Mouse (Mus musculus): ENCODE results near the gene Atp8b2. TPM values are rescaled to one million over a fixed set of nuclear protein-coding genes. Genes with fewer than 3 reads are reported as not detected.

Gene Atp8b2
- total RNA-seq, 2 experiments from 2014 or later = 5.2 to 5.5 TPM

DNA sequence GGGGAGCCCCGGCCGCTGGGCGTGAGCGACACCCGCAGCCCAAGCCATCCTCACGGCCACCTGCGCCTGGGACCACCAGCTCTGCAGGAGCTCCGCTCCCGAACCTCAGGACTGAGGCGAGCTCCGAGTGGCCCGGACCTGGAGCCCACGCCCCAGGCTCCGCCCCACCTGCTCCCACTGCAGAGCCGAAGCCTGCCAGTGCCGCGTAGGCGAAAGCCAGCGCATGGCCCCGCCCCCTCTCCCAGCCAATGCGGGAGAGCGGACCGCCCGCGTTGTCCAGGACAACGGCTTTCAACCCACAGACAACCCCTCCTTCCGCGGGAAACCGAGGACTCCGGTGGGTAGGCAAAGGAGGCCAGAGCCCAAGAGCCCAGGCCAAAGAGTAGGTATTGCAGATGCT lies 2.8 kb downstream of the Atp8b2 start:
- DNase-seq (ENCODE audit: low spot score) = peak; percentile 87

DNA sequence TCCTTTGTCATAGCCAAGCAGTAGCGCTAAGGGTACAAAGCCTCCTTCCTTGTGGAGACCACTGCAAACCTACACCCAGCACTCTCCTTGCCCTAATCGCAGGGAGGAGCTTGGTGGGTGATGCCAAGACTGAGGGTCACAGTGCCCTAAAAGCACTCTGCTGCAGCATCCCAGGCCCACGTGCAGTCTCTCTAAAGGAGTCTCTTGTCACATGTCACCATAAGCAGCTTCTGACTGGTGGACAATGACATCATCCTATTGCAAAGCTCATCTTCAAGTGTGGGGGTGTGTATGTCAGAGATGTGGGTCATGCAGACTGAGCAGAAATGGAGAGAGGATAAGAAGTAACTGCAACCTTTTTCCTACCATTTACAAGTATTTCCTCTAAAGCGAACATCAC lies 3.9 kb downstream of the Atp8b2 start:
- no peak for DNase-seq (ENCODE audit: low spot score)

DNA sequence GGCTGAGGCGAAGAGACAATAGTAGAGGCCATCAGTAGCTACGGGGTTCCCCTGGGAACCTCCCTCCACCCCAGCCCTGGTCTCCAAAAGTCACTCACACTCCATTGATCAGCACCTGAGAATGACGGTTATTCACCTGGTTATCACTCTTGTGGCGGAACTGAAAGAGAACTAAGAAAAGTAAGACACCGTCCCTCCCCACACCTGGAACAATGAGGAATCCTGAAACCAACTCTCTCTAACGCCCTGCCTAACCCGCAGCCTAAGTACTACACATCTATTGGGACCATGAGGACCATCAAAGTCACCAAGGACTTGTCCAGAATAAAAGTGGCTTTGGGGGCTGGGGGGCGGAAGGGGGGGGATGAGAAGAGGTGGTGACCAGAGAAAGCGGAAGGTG lies 5.4 kb downstream of the Atp8b2 start:
- DNase-seq (ENCODE audit: low spot score) = no peak

DNA sequence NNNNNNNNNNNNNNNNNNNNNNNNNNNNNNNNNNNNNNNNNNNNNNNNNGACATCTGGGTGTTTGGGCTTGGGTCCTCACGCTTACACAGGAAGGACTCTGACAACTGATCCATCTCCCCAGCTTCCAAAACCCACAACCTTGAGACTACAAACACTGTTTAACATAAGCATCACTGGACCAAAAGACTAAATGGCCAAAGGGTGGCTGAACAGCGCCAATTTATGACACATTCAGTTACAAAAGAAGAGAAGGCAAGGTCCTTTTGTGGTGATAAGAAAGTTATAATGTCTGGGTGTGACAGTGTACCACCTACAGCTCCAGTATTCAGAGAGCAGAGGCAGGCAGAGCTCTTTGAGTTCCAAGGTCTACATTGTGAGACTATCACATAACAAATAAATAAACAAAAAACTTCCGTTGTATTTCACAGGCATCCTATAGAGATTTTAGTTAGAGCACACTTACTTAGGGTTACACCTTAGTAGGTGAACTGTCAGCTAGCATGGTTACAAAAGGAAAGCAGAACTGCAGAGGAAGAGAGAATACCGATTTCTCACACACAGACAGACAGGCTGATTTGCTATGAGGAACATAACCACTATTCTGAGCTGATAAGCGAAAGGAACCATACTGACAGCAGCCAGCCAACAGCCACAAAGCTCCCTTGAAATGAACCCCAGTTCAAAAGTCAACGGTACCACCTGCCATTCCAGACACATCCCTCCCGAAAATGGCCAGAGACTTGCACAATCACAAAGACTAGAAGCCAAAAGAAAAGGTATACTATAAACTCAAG lies 6.9 kb downstream of the Atp8b2 start:
- DNase-seq (ENCODE audit: low spot score) = no peak

DNA sequence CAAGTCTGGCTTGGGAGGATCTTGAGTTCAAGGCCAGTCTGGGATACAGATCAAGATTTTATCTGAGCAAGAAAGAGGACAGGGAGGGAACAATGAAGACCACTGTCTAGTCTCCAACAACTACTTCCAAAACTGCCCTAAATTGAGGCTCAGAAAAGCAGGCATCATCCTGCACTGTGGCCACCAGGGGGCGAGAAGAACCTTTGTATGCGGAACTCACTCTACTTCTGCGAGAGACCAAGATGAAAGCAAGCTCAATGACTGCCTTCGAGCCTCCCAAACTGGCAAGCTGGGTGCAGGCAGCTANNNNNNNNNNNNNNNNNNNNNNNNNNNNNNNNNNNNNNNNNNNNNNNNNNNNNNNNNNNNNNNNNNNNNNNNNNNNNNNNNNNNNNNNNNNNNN lies 9.9 kb downstream of the Atp8b2 start:
- peak; percentile 78 for DNase-seq (ENCODE audit: low spot score)

DNA sequence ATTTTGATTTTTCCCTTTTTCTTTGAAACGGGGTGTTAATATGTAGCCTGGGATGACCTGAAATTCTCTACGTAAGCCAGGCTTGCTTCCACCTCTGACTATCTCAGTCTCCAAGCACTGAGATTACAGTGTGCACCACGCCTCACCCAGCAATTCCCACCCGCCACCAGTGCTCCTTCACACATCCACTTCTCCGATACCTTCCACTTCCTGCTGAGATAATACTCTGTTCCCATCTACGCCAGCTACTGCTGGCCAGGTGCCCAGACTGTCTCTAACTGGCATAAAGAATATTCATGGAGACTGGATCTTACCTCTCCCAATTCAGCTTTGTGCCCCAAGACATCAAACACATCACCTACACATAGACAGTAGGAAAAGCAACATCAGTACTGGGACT lies 14.7 kb downstream of the Atp8b2 start:
- DNase-seq (ENCODE audit: low spot score) = no peak

DNA sequence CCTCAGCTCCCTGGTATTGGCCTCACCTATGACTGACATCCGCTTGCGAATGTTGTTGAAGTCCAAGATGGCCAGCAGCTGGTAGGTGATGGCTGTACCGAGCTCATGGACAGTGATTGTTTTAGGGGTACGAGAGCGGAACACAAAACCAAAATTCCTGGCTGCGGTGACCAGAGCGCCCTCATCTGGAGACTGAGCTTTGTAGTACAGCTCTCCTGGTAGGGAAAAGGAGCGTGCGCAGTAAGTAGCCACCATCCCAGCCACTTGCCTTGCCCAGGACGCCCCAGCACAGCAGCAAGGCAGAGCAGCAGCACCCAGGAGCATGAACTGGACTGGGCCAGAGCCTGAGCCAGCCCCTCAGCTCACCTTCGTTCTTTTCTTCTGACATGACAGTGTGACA lies 15.3 kb downstream of the Atp8b2 start:
- no peak for DNase-seq (ENCODE audit: low spot score)

DNA sequence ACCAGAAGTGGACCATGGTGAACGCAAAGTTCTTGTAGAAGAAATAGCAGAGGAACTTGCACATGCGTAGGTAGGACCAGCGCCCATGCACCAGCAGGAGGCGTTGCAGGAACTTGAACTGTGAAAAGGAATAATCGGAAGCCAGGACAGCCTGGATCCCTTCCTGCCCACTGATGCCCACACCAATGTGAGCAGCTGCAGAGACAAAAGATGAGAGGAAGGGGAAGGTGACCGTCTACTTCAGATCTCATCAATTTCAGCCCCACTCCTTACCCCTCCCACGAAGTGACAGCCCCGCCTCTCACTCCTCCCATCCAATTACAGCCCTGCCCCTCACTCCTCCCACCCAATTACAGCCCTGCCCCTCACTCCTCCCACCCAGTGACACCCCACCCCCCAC lies 18.3 kb downstream of the Atp8b2 start:
- no peak for DNase-seq (ENCODE audit: low spot score)

DNA sequence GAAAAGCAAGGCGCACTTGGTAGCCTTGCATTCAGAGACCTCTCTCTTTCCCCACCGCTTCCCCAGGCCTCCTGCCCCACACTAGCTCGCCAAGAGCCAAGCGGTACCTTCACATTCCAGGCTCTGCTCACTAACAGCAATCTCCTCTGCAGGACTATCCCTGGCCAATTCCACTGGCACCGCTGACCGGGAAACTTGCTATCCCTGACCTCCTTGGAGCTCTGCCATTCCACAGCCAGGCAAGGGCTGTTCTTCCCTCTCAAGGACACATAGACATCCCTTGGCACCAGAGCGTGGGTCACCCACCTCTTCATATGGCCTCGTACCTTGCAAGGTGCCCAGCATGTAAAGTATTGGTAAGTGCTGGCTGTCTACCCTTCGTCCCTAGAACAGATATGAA lies 20.4 kb downstream of the Atp8b2 start:
- DNase-seq (ENCODE audit: low spot score) = no peak

DNA sequence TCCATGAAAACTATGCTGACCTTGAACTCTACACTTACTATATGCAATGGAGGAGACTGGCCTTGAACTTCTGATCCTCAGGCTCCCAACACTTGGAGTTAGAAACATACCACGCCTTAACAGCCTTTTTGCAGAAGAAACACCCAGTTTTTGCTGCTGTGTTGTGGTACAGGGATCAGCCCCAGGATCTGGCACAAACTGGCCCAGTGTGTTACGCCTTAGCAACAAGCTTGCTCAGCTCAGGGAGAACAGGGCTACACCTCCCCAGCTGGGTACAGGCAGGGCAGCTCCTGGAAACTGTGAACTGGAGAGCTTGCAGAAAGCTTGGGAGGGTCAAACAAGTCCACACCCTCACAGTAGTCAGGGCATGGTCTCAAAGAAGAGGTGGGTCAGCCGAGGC lies 26.8 kb downstream of the Atp8b2 start:
- DNase-seq (ENCODE audit: low spot score) = no peak

DNA sequence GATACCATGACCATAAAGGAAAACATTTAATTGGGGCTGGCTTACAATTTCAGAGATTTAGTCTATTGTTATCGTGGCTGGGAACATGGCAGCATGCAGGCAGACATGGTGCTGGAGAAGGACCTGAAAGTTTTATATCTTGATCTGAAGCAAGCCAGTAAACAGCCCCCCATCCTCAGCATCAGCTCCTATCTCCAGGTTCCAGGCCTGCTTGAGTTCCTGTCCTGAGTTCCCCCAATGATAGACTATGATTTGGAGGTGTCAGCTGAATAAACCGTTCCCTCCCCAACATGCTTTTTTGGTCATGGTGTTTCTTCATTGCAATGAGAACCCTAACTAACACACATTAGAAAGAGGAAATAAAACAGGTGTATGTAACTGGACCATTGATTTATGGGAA lies 30.4 kb downstream of the Atp8b2 start:
- no peak for DNase-seq (ENCODE audit: low spot score)

DNA sequence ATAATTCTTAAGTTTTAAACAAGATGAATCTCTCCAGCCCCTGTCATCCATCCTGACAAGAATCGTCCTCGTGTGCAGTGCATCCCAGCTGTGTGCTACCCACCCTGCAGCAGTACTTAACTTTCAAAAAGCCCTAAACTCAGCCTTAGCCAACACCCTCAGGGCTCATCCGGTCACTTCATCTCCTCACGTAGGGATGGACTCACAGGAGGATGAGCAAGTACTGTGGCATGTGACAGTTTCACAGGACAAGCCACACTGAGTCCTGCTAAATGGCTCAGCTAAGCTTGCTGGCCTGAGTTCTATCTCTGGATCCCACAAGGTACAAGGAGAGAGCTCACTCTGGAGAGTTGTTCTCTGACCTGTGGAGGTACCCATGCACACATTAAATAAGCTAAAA lies 34.4 kb downstream of the Atp8b2 start:
- no peak for DNase-seq (ENCODE audit: low spot score)

DNA sequence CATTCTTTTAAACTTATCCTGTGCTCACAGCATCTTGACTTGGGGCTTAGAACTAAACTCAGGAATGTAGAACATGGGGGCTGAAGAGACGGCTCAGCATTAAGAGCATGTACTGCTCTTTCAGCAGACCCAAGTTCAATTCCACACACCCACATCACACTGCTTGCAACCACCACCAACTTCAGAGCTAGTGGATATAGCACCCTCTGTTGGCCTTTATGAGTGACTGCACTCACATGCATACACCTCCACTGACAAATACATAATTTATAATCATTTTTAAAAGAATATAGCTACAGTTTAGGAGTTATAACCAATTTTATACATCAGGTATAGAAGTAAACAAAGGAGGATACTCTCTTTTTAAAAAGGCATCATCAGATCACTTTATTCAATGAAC lies 36.9 kb downstream of the Atp8b2 start:
- no peak for DNase-seq (ENCODE audit: low spot score)

DNA sequence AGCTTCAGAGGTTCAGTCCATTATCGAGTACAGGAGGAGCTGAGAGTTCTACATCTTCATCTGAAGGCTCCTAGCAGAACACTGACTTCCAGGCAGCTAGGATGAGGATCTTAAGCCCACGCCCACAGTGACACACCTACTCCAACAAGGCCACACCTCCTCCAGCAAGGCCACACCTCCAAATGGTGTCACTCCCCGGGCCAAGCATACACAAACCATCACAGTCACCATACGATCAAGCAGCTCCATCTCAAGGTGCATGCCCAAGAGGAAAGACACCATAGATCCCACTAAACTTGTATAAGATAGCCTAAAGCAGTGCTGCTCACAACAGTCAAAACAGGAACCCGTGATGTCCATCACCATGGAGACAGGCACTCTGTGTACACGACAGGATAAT lies 42.6 kb downstream of the Atp8b2 start:
- no peak for DNase-seq (ENCODE audit: low spot score)

DNA sequence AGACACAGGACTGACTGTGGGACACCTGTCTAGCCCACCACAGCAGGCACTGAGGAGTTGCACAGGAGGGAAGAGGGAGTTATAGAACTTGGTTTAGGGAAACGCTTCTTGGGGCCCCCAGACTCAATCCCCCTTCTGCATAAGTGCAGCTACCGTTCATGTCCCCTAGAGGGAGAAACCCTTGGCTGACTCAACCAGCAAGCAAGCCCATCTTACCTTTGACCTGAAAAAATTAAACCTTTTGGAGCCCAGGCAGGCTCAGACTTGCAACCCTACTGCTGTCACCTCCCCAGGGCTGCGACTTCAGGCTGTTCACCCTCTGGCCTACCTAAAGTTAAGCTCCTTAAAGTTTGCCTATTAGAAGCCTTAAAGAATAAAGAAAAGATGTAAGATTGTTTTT lies 45.9 kb downstream of the Atp8b2 start:
- no peak for DNase-seq (ENCODE audit: low spot score)

DNA sequence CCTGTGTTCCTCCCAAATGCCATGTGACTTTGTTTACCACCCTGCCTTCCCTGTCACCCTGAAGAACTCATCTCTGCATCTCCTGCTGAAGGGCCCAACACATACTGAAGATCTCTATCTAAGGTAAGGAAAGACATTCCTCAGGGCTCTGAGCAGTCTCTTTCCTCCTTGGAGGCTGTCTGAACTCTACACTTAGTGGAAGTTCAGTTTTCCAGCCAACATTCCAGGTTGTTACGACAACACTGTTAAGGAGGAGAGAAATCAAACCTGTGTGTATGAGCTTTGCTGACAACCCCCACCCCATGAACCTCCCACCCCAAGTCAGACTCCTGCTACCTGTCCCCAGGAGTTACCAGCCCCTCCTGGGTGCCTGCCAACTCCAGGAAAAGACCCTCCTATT lies 46.7 kb downstream of the Atp8b2 start:
- no peak for DNase-seq (ENCODE audit: low spot score)

DNA sequence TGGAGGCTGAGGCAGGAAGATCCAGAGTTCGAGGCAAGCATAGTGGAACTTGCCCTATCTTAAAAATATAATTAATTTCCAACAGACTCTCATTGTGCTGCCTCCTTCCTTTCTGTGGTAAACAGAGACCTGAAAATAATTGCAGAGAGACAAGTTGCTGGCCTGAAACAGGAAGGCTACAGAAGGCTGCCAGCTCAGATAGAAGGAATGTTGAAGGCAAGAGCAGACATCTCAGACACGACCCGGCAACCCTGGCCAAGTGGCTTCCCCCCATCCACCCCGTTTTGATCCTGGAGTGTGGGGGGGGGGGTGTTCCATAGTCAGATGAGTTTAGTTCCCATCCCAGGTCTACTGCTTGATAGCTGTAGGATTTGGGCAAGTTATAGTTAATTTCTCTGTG lies 48.6 kb downstream of the Atp8b2 start:
- DNase-seq (ENCODE audit: low spot score) = no peak

DNA sequence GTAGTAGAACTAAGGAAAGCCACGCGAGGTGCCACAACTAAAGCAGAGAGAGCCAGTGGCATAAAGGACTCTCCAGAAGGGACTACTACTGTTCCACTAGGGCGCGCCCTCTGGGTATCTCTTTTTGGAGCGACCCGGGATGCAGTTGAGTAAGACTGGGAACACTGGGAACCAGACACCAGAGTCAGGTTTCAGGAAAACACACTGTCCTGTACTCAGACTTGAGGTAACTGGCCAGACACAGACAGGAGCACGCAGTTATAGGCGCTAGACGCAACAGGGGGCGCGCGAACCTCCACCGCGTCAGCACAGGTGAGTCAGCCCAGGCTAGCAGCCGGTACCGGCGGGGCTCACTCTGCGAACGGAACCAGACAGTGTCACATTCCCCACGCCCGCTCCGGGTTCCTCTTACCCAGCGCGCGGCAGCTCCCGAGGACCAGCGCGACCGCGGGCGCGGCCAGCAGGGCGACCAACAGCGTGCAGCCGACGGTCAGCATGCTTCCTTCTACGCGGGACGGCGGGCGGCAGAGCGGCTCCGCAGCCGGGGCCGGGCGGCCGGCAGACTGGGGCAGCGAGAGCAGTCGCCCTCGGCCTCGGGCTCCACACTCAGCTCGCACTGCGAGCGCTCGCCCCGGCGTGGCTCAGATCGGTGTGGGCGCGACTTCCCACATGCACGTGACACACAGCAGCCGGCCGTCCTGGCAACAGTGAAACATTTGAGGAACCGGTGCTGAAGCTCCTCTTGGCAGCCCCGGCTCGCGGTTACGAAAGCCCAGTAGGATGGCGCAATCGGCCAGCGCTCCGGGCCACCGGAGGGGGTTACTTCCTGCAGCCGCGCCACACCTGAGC lies 50.5 kb downstream of the Atp8b2 start, which contains the start of gene Il6ra:
Gene Il6ra (minus strand): TSS at position 654 of the 849 bp plus-strand sequence.
- peak; percentile 95 for DNase-seq (ENCODE audit: low spot score)

DNA sequence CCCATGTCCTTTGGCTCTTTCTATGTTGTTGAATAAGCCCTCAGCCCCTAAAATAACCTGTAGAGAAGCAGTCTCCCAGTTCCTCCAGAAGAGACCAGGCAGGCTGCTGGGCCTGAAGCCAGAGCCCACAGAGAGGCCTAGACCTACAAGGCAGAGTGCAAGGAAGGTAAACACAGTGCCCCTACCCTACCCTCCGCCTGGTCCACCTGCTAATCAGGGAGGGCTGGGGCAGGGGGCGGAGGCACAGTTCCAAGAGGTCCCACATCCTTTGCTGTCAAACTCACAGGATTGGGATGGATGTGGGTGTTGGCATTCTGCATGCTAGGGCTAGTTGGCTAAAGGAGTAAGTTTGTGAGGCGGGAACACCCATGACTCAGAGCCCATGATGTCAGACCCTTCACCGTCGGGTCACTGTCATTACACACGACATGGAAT lies 51.2 kb downstream of the Atp8b2 start:
- DNase-seq (ENCODE audit: low spot score) = no peak

DNA sequence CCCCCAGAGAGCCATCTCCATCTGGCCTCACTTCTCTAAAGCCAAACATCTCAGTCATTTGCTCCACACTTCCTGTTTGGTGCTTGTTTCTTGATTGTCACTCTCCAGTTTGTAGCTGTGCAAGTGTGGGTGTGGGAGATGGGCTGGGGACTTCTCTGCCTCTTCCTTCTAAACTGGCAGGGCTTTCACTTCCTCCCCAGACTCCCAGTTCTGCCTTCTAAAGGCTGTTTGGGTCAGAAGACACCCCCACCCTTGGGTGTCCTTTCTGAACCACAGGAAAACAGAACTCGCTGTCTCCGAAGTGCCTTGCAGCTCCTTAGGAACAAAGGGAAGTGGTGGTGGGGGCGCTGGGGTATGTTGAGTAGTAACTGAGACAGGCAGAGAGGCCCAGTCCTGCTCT lies 52.1 kb downstream of the Atp8b2 start:
- no peak for DNase-seq (ENCODE audit: low spot score)

DNA sequence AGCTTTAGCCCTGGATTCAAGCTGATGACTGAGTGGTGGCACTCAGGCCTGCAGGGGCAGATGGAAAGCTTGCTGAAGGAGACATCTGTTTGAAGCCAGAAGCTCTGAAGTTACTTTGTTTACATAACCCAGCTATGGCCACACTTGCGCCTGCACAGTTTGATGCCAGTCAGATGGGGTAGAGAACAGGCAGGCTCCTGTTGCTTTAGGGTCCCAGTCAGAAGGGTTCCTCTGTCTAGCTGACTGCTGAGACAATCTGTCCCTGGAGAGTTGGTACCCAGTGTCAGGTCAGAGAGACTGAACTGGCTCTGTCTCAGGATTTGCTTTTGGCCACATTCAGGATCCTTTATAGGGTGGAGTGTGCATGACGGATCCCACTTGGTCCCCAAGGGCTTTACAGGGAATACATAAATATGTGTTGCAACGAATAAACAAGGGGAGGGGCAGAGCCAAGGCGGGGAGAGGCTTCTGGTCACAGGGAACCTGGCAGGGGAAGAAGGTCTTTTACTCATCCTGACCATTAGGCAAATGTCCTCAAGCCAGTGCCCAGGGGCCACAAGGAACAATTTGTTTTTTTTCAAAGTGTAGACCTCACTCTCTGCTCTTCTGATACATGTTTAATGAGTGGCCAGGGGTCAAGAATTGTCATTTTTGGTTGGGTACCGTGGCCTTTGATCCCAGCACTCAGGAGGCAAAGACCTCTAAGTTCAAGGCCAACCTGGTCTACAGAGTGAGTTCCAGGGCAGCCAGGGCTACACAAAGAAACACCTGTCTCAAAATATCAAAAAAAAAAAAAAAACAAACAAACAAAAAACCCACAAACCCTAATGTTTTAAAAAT lies 53.4 kb downstream of the Atp8b2 start:
- DNase-seq (ENCODE audit: low spot score) = peak; percentile 60

DNA sequence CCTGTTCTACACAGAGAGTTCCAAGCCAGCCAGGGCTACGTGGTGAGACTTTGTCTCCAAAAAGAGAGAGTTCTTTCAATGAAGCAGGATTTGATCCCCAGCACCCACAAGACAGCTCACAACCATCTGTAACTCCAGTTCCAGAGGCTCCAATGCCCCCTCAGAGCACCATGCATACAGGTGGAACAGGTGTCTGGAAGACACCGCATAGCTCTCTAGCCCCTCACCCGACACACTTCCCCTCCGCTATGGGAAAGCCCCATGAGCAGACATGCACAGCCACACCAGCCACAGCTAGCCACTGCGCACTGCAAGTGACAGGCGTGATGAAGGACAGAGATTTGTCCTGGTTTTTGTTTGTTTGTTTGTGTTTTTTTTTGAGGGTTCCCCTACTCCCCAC lies 54.5 kb downstream of the Atp8b2 start:
- DNase-seq (ENCODE audit: low spot score) = no peak

All from gastrocnemius, adult 18-20 months (tissue).